Mouse (Mus musculus): Measurements from ENCODE around the gene Slamf6.

- TF ChIP-seq CTCF (IDR thresholded peaks at IDR 0.05; ENCODE audit: low read depth) (no peak), EP300 (IDR thresholded peaks at IDR 0.05; ENCODE audit: low read depth) (no peak)
Observed at GRCm38 (mm10) chr1:171960726-171961125, 43.4 kb downstream of the Slamf6 start.

Data from liver, postnatal 0 days (tissue).